Mouse (Mus musculus): Measurements from ENCODE around the gene Fam213a.
A peak's percentile ranks its signal among the peaks of the same experiment; 100 is the strongest.

Gene Fam213a

GRCm38 (mm10) chr14:41005716-41006115, 7.9 kb downstream of the Fam213a start:
- DNase-seq (ENCODE audit: low spot score in 2 of 2): no peak

DNA sequence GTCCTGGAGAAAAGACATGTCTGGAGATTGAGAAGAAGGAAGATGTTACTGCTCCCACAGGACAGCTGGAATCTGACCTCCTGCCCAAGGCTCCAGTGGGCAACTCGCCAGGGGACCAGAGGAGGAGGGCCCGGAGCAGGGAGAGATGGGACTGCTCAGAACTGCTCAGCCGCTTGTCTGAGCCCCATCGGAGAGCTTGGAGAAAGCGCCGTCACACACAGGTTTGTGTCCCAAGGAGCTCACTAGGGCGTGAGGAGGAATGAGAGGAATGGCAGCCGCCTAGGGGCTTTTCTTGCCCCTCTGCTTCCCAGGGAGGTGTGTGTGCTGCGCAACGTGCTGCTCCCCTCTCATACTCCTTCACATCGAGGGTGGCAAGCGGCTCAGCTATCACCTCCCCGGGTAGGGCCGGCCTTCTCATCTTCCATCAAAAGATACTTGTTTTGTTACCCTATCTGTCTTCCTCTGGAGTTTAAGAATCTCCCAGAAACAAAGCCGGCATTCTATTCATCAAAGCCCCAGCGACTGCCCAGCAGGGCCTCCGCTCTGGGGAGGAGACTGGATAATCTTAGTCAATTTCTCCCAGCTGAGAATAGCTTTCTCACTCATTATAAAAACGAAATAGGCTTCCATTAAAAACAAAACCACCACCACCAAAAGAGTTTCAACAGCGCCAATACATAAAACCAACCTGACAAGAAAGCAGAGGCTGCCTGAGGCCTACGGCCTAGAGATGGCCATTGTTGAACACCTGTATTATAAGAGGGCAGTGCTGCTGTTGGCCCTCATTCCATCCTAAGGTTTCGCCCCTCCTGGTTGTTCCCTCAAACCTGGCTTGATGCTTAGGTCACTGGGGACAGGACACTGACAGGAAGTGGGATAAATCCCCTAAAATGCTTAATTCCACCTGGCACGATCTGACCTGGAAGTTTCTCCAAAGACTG, 9.1 kb downstream of the Fam213a start:
- DNase-seq (ENCODE audit: low spot score in 2 of 2): no peak

- DNase-seq (ENCODE audit: low spot score in 2 of 2): no peak
Measured at GRCm38 (mm10) chr14:41001576-41001975, 12.0 kb downstream of the Fam213a start.

DNA sequence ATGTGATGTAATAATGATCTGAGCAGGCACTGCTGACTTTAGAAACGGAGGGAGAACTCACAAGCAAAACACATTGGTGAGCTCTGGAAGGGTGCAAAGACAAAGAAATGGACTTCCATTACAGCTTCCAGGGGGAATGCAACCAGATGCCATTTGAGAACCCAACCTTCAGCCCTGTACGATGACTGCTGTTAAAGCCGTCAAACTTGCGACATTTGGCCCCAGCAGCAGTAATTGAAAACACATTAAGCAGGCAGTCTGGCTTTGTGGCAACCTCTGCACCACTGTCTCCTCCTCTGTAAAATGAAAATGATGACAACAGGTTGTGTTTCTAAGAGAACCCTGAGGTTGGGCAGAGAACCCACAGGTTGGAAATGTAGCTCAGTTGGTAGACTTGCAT, 12.8 kb downstream of the Fam213a start:
- DNase-seq (ENCODE audit: low spot score in 2 of 2): no peak

- DNase-seq (ENCODE audit: low spot score in 2 of 2): no peak
Measured at GRCm38 (mm10) chr14:40999904-41000645, 13.5 kb downstream of the Fam213a start.

DNA sequence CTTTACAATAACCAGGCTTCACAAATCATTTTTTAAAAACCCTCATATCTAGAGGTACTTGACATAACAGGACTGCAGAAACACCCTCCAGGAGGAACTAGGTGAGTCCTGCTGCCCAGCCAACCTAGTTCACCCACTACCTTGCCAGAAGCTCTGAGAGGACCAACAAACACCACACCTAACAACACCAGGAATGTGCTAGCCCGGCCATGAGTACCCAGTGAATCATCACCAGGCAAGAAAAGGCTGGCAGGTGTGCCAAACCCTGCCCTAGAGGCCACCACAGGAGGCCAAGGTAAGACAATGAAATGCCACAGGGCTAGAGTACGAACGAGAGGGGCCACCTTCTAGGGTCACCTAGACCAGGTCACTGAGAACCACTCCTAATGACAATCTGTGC, 17.4 kb downstream of the Fam213a start:
- DNase-seq (ENCODE audit: low spot score in 2 of 2): no peak

DNA sequence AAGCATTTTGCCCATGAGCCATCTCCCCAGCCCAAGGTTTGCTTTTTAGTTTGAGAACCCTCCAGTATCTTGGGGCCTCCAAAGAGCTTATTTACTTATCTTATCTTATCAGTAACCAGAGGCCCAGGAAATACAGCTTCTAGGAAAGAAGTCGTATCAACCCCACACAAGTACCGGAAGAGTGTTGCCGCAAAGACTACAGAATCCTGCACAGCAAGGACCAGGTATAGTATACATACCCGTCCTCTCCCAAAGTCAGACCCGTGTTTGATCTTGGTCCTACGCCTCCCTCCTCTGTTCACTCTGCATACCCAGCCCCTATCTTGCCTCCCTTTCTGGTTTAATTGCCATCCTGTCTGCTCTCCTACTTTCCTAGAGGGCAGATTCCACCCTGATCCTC, 21.1 kb downstream of the Fam213a start:
- DNase-seq (ENCODE audit: low spot score in 2 of 2): no peak

DNA sequence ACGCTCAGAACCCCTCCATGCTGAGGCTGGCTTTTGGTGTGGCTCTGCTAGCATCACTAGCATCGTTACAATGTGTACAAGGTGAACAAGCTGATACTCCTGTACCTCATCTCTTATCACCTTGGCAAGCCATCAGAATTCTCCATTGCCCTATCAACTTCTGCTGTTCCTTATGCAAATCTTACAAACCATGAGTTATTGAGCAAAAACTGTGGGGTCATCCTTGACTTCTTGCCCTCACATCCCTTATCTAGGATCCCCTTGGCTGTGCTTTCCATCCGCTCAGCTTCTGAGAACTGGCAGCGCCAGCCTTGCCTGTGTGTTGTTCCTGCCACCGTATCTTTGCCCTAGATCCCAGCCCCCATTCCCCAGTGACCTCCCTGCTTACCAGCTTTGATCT, 24.8 kb downstream of the Fam213a start:
- no peak for DNase-seq (ENCODE audit: low spot score in 2 of 2)

GRCm38 (mm10) chr14:40987184-40987583, 26.4 kb downstream of the Fam213a start:
- DNase-seq (ENCODE audit: low spot score in 2 of 2): no peak

- DNase-seq (ENCODE audit: low spot score in 2 of 2): no peak
Measured at GRCm38 (mm10) chr14:40985635-40986034, 28.0 kb downstream of the Fam213a start.

DNA sequence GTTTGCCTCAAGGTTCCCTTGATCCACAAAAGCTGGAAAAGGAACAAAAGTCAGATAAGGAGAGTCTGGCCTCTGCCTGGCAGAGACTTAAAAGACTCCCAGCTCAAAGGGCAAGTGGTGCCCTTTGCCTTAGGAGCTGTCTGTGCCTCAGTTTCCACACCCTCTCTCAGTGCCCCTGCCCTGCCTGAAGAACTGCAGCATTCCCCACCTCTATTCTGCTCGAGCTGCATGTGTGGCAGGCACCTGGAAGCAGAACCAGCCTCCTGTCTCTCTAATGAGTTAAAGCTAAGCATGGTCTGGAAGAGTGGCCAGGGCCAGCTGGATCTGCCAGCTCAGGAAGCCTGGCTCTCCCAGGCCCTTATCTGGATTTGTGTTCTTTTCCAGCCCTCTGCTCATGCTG, 33.9 kb downstream of the Fam213a start:
- no peak for DNase-seq (ENCODE audit: low spot score in 2 of 2)

- no peak for DNase-seq (ENCODE audit: low spot score in 2 of 2)
Measured at GRCm38 (mm10) chr14:40979002-40979401, 34.6 kb downstream of the Fam213a start.

DNA sequence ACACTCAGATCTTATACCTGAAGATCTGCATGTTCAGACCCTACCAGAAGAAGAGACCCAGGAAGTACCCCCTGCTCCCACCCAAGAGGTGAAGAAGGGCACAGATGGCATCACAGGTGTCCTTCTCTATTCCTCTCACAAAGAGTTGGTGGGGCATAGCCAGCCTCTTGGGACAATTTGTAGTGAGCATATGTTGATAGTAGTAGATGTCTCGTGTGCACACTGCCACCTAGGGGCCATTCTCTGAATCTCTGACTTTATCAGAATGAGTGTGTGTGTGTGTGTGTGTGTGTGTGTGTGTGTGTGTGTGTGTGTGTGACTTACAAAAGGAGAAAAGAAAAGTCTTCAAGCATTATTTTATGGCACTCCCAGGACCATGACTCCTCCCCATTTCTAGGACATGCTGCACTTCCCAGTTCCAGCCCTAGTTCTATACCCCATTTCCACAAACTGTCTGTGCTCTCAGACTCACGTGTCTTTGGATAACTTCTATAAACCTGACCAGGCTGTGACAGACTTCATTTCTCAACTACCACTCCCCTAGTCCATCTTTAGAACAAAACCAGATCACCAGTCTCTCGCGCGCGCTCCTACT, 38.4 kb downstream of the Fam213a start:
- peak; percentile 53 to 70 for DNase-seq (ENCODE audit: low spot score in 2 of 2)

DNA sequence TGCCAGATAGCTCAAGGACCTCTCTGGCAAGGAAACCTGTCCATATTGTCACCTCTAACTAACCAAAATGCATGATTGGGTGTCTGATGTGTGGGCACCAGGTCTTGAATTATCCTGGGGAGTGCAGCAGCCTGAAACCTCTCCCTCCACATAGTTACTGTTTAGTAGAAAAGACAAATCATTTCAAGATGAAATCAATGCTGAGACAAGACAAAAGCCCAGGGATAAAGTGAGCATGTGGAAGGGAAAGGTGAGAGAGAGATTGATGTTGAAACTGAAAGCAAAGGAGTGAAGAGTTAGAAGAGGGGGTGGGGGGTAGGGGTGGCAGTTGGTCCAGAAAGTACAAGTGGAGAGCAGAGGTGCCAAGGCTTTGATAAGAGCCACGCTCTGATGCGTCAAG, 45.5 kb downstream of the Fam213a start:
- DNase-seq (ENCODE audit: low spot score in 2 of 2): no peak

- DNase-seq (ENCODE audit: low spot score in 2 of 2): no peak
Measured at GRCm38 (mm10) chr14:40967598-40967900, 46.0 kb downstream of the Fam213a start.

DNA sequence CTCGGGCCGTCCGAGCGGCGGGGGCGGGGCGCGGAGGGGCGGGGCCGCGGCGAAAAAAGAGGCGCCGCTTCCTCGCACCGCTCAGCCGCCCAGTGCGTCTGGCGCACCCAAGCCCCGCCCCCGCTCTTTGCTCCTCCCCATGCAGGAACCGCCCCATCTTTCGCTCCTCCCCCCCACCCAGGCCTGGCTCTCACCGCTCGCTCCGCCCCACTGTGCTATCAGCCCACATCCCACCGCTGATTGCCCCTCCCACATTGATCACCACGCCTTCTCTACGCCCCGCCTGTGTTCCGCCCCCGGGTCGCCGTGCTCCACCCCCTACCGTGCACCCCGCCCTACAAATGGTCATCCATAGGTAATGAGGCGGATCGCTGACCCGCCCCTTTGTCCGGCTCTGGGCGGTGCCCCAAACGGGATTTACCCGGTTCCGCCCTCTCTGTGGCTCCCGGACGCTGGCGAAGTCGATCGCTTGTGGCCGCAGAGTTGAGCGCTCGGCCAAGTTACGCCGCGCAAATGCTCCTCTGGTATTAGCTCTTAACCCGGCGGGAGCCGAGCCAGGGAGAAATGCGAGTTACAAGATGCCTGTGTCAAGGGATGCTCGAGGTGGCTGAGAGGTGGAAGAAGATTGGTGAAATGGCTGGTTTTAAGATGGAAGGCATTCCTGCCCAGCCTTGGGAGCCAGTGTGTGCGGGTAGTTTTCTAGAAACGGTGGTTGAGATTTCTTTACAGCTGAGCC, 46.6 kb downstream of the Fam213a start:
- peak; percentile 90 to 94 for DNase-seq (ENCODE audit: low spot score in 2 of 2)

DNA sequence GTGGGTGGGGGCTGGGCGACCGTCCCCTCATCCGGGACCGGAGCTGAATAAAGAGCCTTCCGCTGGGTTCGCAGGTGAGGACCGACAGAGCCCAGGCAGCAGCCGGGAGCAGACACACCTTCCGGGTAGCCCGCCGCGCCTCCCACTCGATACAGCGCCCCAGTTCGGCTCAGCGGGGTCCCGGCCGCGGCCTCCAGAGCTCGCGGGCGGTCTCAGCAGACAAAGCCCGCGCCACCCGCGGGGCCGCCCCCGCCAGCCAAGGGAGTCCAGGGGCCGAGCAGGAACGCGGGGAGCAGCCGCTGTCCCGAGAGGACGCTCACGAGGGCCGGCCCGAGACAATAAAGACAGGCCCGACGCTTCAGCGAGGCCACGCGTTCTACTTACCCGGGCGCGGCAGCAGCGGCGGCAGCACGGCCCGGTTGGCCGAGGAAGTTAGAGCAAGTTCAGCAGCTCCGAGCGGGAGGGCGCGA, 47.2 kb downstream of the Fam213a start, which contains the start of gene Tspan14:
Tspan14 (minus strand) TSS at position 416 of the 470 bp plus-strand sequence.
- DNase-seq (ENCODE audit: low spot score in 2 of 2): peak; percentile 33 to 50

DNA sequence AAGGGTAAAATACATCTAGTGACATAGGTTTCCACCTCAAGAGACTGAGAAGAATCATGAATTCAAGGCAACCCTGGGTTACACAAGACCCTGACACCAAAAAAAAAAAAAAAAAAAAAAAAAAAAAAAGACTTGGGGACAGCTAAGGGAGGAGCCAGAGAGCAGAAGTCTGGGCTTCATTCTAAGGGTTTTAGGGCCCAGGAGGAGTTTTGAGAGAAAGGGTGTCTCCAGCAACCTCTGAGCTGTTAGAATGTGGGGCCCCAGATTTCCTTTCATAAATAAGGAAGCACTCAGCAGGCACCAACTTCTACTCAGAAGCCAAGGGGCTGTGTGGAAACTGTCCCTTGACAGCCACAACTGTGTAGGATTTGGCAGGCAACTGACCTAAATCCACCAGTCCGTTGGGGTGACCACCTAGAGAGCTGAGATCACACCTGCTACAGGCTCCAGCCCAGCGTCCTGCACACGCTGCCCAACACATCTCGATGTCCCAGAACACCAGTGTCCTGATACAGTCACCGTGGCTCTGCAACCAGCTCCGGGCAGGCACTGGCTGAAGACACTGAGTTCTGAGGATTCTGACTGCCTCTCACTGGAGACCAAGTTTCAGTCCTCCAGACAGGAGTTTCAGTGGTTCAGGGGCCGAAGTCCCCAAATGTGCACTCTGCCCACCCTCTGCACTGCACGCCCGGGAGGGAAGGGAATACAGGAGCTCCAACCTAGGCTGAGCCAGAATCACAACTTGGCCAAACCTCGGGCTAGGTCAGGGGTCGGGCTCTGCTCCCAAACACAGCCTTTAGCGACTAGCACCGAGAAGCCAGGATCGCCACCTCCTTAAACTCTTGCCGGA, 47.9 kb downstream of the Fam213a start:
- DNase-seq (ENCODE audit: low spot score in 2 of 2): no peak

GRCm38 (mm10) chr14:40964881-40965280, 48.7 kb downstream of the Fam213a start:
- DNase-seq (ENCODE audit: low spot score in 2 of 2): no peak

DNA sequence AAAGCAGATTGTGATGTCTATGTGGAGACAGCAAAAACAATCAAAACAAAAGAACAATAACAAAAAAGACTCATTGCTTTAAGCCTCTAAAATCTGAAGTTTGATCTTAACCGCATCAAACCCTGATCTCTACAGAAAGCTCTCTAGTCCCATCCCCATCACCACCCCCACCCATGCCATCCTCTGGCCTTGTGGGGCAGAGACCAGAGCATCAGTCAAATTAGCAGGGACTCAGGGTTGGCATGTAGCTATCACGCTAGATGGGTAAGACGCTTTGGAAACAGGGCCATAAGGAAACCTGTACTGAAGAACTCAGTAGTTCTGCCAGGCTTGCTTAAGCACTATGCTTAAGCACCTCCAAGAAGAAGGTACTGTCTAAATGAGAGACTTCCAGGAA, 49.4 kb downstream of the Fam213a start:
- no peak for DNase-seq (ENCODE audit: low spot score in 2 of 2)

Data from frontal cortex, postnatal 14 days (tissue).